Mouse (Mus musculus) hindbrain, embryonic 12.5 days (tissue): ENCODE results near the gene Ap5z1. TPM values are rescaled to one million over a fixed set of nuclear protein-coding genes. Genes with fewer than 3 reads are reported as not detected.

Experiments used
- ATAC-seq: fragments of 200-750 bp; cut with Nextera tagmentation; 2 replicates; pipeline ENCODE4 v1.8.0; 2017; ENCODE audit warnings: moderate TSS enrichment; ENCODE audit not compliant: low FRiP score
- H3K27ac ChIP-seq: fragments of 300-500 bp; sonication (generic); 2 replicates; pipeline ENCODE4 v1.5.1; 2016; ENCODE audit warnings: mild to moderate bottlenecking
- H3K27me3 ChIP-seq: fragments of 300-500 bp; sonication (generic); 2 replicates; pipeline ENCODE4 v1.6.1; 2016; ENCODE audit warnings: mild to moderate bottlenecking
- H3K36me3 ChIP-seq: fragments of 300-500 bp; sonication (generic); 2 replicates; pipeline ENCODE4 v1.6.1; 2016; ENCODE audit warnings: mild to moderate bottlenecking
- H3K4me1 ChIP-seq: fragments of 300-500 bp; sonication (generic); 2 replicates; pipeline ENCODE4 v1.6.1; 2016
- H3K4me2 ChIP-seq: fragments of 300-500 bp; sonication (generic); replicated peaks from 2 replicates; pipeline ENCODE4 v1.6.1; 2016; ENCODE audit warnings: mild to moderate bottlenecking
- H3K4me3 ChIP-seq: fragments of 300-500 bp; sonication (generic); 2 replicates; pipeline ENCODE4 v1.5.1; 2016; ENCODE audit warnings: mild to moderate bottlenecking
- H3K9ac ChIP-seq: fragments of 300-500 bp; sonication (generic); 2 replicates; pipeline ENCODE4 v1.6.1; 2016; ENCODE audit warnings: mild to moderate bottlenecking, moderate library complexity
- H3K9me3 ChIP-seq: fragments of 300-500 bp; sonication (generic); replicated peaks from 2 replicates; pipeline ENCODE4 v1.6.1; 2016; ENCODE audit warnings: mild to moderate bottlenecking
- WGBS: fragments of 180-500 bp; shearing (Covaris S2); methylation state at CpG from one replicate; pipeline ENCODE4 v1.1.7; 2016; 5-methylcytosine and 5-hydroxymethylcytosine counted together
- polyA plus RNA-seq: library from polyadenylated mRNA; unstranded; fragments of >200 nt; fragmentation: Nextera tagmentation; extraction: Ambion mirVana; gene quantifications from 2 replicates; pipeline ENCODE4 v1.2.1, GENCODE M21; 2016

Ap5z1 gene
- polyA plus RNA-seq, 1 experiment from 2014 or later = 15.6 TPM

DNA sequence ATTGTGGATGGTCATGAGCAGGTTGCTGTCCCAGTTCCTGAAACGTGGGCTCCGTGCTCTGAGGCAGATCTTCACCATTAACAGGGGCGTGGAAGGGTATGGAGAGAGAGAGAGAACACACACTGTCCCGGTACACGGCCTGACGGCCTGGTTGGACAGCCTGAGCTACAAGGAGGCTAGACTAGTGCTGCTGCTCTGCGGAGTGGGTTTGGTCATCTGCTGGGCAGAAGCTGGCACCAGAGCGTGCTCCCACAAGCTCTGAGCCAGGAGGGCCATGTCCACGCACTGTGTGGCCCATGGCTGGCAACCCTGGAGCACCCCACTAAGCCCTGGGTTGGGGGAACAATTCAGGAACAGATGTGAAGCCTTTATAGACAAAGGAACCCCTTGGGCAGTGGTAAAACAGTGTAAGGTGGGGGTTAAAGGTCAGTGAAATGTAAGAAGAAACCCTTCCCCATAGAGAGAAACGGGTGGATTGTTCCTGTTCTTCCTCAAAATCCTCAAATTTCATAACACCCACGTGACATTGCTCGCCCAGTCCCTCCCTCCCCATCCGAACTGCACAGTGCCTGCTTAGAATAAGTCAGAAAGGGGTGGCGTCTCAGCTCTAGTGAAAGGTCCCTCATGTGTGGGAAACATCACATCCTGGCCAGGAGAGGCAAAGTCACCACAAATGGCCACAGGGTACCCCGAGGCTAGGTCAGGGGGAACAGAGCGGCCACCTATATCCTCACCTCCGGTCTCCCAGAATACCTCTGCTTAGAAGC lies 4.8 kb upstream of the Ap5z1 start:
- peaks cover 7% of the 10 kb centered on the region for H3K4me1 ChIP-seq
- H3K9me3 ChIP-seq = no peaks in the 10 kb centered on the region
- no peak overlapping the region for H3K4me3 ChIP-seq
- 90% methylated on average over 17 of the region's 17 CpGs for WGBS
- H3K36me3 ChIP-seq = peaks cover 48% of the 10 kb centered on the region
- ATAC-seq = no peak
- H3K4me2 ChIP-seq = no peak overlapping the region
- H3K27me3 ChIP-seq = no peaks in the 10 kb centered on the region
- no peak overlapping the region for H3K27ac ChIP-seq
- no peak overlapping the region for H3K9ac ChIP-seq

DNA sequence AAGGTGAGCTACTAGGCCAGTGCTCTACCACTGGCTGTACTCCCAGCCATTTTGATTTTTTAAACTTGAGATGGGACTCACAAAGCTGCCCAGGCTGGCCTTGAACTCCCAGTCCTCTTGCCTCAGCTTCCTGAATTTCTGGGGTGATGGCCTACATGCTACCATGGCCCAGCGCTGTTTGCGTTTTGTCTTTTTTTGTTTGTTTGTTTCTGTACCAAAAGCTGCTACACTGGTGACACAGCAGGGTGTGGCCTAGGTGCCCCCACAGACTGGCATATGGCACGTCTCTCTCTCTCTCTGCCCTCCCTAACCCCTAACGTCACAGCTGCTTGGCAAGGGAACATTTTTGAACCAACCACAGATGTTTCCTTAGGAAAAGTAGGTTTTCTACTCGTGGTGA lies 3.9 kb upstream of the Ap5z1 start:
- WGBS = 77% methylated on average over 5 of the region's 5 CpGs
- H3K9ac ChIP-seq = no peak overlapping the region
- peaks cover 40% of the 10 kb centered on the region for H3K36me3 ChIP-seq
- H3K4me1 ChIP-seq = peaks cover 13% of the 10 kb centered on the region
- ATAC-seq = no peak
- no peak overlapping the region for H3K4me3 ChIP-seq
- H3K9me3 ChIP-seq = no peaks in the 10 kb centered on the region
- H3K27ac ChIP-seq = no peak overlapping the region
- no peaks in the 10 kb centered on the region for H3K27me3 ChIP-seq
- no peak overlapping the region for H3K4me2 ChIP-seq

DNA sequence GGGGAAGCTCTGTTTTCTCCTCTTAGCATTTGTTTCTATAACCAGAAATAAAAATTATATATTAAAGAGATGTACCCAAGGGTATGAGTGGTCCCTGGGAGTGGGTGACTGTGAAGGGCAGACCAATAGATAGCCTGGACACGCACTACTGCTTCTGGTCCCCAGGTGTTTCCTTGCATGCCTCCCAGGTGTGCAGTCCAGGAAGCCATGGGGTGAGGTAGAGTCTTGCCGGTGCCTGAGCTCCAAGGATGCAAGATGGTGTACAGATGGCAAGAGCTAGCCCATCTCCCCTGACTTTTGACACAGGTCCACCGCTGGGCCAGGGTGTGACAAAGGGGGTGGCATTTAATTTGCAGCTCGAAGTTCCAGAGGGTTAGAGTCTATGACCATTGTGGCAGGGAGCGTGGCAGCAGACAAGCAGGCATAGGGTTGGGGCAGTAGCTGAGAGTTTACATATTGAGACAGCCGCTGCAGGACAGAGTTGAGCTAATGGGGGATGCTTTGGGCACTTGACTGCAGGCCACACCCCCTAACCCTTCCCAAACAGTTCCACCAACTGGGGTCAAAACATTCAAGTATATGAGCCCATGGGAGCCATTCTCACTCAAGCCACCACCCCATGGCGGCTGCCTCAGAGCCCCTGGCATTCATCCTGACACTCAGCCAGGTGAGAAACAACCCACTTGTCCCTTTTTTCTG lies 1.7 kb upstream of the Ap5z1 start:
- H3K4me1 ChIP-seq = peaks cover 15% of the 10 kb centered on the region
- H3K36me3 ChIP-seq = peaks cover 23% of the 10 kb centered on the region
- H3K27ac ChIP-seq = no peak overlapping the region
- no peaks in the 10 kb centered on the region for H3K9me3 ChIP-seq
- ATAC-seq = no peak
- no peak overlapping the region for H3K4me2 ChIP-seq
- H3K27me3 ChIP-seq = no peaks in the 10 kb centered on the region
- H3K4me3 ChIP-seq = no peak overlapping the region
- WGBS = 95% methylated on average over 7 of the region's 7 CpGs
- no peak overlapping the region for H3K9ac ChIP-seq

DNA sequence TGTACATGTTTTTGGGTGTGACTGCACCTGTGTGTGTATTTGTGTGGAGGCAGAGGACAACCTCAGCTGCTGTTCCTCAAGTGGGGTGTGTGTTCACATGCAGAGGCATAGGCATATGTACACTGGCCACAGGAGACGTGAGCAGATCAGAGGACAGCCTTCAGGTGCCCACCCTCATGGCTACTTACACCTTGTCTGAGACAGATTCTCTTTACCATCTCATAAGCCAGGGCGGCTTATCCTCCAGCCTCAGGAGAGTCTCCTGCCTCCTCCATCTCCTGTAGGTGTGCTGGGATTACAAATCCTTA lies 1.1 kb upstream of the Ap5z1 start:
- H3K4me1 ChIP-seq = peaks cover 15% of the 10 kb centered on the region
- H3K4me3 ChIP-seq = no peak overlapping the region
- WGBS = 92% methylated on average over 2 of the region's 2 CpGs
- no peak overlapping the region for H3K9ac ChIP-seq
- no peaks in the 10 kb centered on the region for H3K27me3 ChIP-seq
- H3K27ac ChIP-seq = no peak overlapping the region
- no peaks in the 10 kb centered on the region for H3K9me3 ChIP-seq
- H3K4me2 ChIP-seq = no peak overlapping the region
- peaks cover 20% of the 10 kb centered on the region for H3K36me3 ChIP-seq
- ATAC-seq = no peak

DNA sequence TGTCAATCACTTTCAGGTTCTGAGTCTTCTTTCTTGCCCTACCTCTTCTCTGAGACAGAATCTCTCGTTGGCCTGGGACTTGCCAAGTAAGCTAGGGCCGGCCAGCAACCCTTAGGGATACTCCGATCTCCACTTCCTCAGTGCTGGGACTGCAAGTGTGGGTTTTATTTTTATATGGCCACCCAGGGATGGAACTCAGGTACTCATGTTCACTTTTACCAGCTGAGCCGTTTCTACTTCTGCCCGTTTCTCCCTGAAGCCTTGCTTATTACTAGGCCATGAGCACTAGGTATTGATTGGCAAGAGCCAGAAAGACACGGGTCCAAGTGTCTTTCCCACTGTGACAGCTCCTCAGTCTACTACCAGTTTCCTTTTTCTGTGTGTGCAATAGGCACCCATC lies 733 bp upstream of the Ap5z1 start:
- no peaks in the 10 kb centered on the region for H3K27me3 ChIP-seq
- no peaks in the 10 kb centered on the region for H3K9me3 ChIP-seq
- H3K9ac ChIP-seq = peak overlapping the region; percentile 59; the same call in 1 of the 2 replicates
- H3K4me1 ChIP-seq = peaks cover 15% of the 10 kb centered on the region
- H3K36me3 ChIP-seq = peaks cover 20% of the 10 kb centered on the region
- 84% methylated on average over 6 of the region's 6 CpGs for WGBS
- H3K27ac ChIP-seq = peak overlapping the region; percentile 85
- ATAC-seq = no peak
- 0 out of 2 replicates have a peak overlapping the region, but pooled peaks have one; percentile 84 for H3K4me3 ChIP-seq
- H3K4me2 ChIP-seq = peak overlapping the region; percentile 61

DNA sequence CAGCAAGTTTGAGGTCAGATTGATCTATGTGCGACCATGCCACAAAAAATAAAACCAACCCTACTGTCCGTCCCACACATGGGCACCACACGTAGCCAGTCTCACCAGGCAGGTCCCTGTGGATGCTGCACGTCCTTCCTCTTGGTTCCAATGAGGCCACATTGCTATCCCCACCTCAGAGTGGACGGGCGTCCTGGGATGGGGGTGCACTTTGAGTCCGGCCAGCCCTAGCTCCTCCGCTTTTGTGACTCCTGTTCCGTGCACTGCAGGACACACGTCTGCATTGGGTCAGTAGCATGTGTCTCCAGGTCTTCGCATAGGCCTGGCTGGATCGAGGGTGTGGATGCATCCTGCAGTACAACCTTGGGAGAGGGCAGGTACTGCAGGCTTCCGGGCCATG lies 4.6 kb downstream of the Ap5z1 start:
- Histone ChIP-seq H3K27me3 (no peaks in the 10 kb centered on the region), H3K4me3 (no peak overlapping the region), H3K9ac (no peak overlapping the region), H3K36me3 (peaks cover 49% of the 10 kb centered on the region), H3K4me1 (peaks cover 12% of the 10 kb centered on the region), H3K4me2 (no peak overlapping the region), H3K27ac (no peak overlapping the region), H3K9me3 (no peaks in the 10 kb centered on the region)
- 94% methylated on average over 13 of the region's 13 CpGs for WGBS
- ATAC-seq = no peak

DNA sequence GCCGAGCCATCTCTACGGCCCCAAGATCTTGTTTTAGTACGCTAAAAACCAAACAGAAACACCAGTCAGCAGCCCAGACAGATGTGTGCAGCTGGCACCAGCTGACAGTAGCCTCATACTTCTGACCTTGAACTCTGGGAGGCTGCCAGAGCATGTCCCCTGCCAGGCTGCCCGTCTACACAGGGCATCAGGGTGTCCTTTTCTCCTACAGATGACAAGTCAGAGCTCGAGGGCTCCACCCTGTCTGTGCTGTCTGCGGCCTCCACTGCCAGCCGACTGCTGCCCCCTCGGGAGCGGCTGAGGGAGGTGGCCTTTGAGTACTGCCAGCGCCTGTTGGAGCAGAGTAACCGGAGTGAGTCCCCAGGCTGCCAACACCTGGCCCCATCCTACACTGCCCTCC lies 6.1 kb downstream of the Ap5z1 start:
- Histone ChIP-seq H3K9me3 (no peaks in the 10 kb centered on the region), H3K9ac (no peak overlapping the region), H3K27me3 (no peaks in the 10 kb centered on the region), H3K27ac (no peak overlapping the region), H3K4me1 (peaks cover 10% of the 10 kb centered on the region), H3K4me3 (no peak overlapping the region), H3K36me3 (peaks cover 59% of the 10 kb centered on the region), H3K4me2 (no peak overlapping the region)
- WGBS = 93% methylated on average over 11 of the region's 11 CpGs
- ATAC-seq = no peak

DNA sequence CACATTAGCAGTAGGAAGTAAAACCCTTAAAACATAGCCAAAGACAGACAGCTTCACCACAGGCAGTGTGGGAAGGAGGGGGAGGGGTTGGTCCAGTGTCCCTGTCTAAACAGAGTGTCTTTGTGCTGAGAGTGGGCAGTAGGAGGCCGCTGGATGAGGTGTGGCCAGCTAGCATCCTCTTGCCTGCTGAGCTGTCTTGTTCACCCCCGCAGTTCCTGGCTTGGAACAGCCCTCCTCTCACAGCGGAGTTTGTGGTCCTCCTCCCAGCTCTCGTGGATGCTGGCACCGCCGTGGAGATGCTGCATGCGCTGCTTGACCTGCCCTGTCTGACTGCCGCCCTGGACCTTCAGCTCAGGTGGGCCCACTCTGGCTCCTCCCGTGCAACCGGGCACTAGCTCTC lies 10.0 kb downstream of the Ap5z1 start:
- H3K9ac ChIP-seq = no peak overlapping the region
- 0 out of 2 replicates have a peak overlapping the region, but pooled peaks have one; percentile 3 for H3K4me2 ChIP-seq
- no peak for ATAC-seq

DNA sequence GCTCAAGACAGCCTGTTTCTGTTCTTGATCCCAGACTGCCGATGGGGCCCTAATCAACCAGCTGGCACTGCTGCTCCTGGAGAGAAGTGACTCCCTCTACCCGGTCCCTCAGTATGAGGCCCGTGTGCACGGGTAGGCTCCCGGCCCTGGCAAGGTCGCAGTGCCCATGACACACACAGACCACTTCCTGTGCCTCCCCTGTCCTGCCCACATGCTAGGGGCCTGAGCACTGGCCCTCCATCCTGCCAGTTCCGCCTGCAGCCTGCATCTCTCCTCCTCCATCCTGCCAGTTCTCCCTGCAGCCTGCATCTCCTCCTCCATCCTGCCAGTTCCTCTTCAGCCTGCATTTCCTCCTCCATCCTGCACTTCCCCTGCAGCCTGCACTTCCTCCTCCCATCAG lies 11.9 kb downstream of the Ap5z1 start:
- H3K36me3 ChIP-seq = peaks cover 27% of the 10 kb centered on the region
- H3K27ac ChIP-seq = no peak overlapping the region
- H3K4me1 ChIP-seq = peaks cover 8% of the 10 kb centered on the region
- H3K4me2 ChIP-seq = no peak overlapping the region
- H3K4me3 ChIP-seq = no peak overlapping the region
- H3K9ac ChIP-seq = no peak overlapping the region
- no peaks in the 10 kb centered on the region for H3K9me3 ChIP-seq
- H3K27me3 ChIP-seq = no peaks in the 10 kb centered on the region
- 84% methylated on average over 7 of the region's 7 CpGs for WGBS
- ATAC-seq = no peak

More for the DNA sequence above, 10.0 kb downstream of the Ap5z1 start:
- WGBS = 56% methylated on average over 10 of the region's 10 CpGs
- H3K4me1 ChIP-seq = peaks cover 8% of the 10 kb centered on the region
- peaks cover 46% of the 10 kb centered on the region for H3K36me3 ChIP-seq
- no peaks in the 10 kb centered on the region for H3K27me3 ChIP-seq
- 0 out of 2 replicates have a peak overlapping the region, but pooled peaks have one; percentile 26 for H3K27ac ChIP-seq
- no peak overlapping the region for H3K4me3 ChIP-seq
- no peaks in the 10 kb centered on the region for H3K9me3 ChIP-seq

DNA sequence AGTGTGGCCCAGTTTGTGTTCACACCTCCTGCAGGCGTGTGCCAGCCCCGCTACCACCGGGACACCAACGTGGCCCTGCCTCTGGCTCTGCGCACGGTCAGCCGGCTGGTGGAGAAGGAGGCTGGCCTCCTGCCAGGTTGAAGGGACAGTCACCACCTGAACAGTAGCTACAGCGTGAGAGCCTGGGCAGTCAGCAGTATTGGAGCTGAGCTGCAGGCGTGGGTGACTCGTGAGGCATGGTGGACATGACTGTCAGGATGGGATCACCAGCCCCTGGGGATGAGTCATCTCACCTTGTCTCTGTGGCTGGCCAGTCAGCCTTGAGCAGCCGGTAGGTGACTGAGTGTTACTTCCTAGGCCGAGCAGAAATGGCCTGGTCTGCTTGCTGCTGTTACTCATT lies 13.6 kb downstream of the Ap5z1 start:
- H3K4me1 ChIP-seq = peaks cover 8% of the 10 kb centered on the region
- H3K9ac ChIP-seq = peak overlapping the region; percentile 13; the same call in 1 of the 2 replicates
- no peaks in the 10 kb centered on the region for H3K27me3 ChIP-seq
- no peak overlapping the region for H3K4me2 ChIP-seq
- H3K36me3 ChIP-seq = peaks cover 14% of the 10 kb centered on the region
- 93% methylated on average over 12 of the region's 12 CpGs for WGBS
- no peaks in the 10 kb centered on the region for H3K9me3 ChIP-seq
- no peak overlapping the region for H3K27ac ChIP-seq
- H3K4me3 ChIP-seq = no peak overlapping the region
- no peak for ATAC-seq

DNA sequence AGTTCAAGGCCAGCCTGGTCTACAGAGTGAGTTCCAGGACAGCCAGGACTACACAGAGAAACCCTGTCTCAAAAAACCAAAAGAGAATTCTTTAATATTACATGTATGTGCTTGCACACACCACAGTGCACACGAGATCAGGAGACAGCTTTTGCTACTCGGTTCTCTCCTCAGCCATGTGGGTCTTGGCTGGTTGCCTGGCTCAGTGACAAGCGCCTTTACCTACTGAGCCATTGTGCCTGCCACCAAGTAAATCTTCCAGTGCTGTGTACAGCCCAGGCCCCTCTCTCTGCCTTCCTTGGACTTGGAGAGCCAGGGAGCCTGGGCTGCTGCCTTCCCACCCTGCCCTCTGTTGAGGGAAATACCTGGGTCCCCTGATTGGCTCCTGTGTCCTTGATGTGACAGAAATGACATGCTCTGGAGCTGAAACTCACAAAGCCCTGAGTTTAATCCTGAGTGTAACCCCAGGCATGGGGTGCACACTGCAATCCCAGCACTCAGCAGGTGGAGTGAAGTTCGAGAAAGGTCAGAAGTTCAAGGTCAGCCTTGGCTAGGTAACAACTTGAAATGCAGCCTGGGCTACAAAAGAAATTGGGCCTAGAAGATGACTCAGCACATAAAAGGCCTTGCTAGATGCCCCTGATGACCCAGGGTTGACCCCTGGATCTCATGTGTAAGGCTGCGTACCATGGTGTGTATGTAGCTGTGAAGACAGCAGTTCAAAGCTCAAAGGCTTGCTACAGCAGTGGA lies 14.3 kb downstream of the Ap5z1 start:
- no peak for ATAC-seq
- H3K9ac ChIP-seq = no peak overlapping the region
- H3K4me1 ChIP-seq = peaks cover 8% of the 10 kb centered on the region
- H3K9me3 ChIP-seq = no peaks in the 10 kb centered on the region
- H3K4me2 ChIP-seq = no peak overlapping the region
- H3K27ac ChIP-seq = no peak overlapping the region
- no peaks in the 10 kb centered on the region for H3K27me3 ChIP-seq
- H3K36me3 ChIP-seq = peaks cover 14% of the 10 kb centered on the region
- 91% methylated on average over 5 of the region's 5 CpGs for WGBS
- no peak overlapping the region for H3K4me3 ChIP-seq

DNA sequence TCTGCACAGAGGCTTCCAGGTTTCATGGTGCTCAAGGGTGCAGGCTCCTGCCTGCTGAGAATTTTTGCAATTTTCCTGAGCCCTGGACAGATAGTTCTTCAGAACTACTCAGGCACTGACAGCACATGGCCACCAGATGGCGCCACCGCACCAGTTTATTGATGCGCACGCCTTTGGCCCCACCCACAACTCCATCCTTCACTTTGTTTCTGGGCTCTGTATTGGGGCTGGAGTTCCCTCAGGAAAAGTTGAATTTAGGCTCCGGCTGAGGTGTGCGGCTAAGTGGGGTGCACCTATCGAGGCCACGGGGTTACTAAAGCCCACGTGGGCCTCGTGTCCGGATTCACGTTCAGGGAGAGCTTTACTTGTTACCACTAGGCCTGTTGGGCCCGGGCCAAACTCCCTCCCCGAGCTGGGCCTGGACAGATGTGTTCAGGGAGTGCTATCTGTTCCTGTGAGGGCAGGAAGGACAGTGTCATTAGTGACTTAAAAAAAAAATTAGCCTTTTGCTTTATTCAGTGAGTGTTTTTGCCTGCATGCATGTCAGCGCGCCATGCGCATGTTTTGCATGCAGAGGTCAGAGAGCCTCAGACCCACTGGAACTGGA lies 15.2 kb downstream of the Ap5z1 start:
- Histone ChIP-seq H3K9me3 (no peaks in the 10 kb centered on the region), H3K4me1 (no peaks in the 10 kb centered on the region; the same call in 1 of the 2 replicates), H3K27me3 (no peaks in the 10 kb centered on the region), H3K36me3 (peaks cover 12% of the 10 kb centered on the region), H3K9ac (no peak overlapping the region), H3K4me3 (no peak overlapping the region), H3K4me2 (0 out of 2 replicates have a peak overlapping the region, but pooled peaks have one; percentile 7), H3K27ac (no peak overlapping the region)
- peak; percentile 41; the same call in 1 of the 2 replicates for ATAC-seq
- WGBS = 34% methylated on average over 17 of the region's 17 CpGs
